Mouse (Mus musculus): Measurements from ENCODE around the gene Ulk2.

The Ulk2 gene

GRCm38 (mm10) chr11:61757151-61757550 lies 97.7 kb downstream of the Ulk2 start:
- no peak for DNase-seq

DNA sequence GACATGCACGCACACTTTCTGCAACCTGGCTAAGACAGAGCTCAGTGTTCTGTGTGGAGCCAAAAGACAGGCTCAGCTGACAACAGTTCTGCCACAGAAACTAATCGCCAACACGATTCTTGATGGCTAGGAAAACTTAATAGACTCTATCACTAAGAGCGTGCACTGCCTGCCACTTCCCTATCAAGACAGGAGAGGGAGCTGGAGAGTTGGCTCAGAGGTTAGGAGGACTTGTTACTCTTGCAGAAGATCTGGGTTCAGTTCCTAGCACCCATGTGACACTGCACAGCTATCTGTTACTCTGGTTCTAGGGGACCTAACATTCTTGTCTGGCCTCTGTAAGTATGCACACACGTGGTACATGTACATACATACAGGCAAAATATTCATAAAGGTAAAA lies 103.3 kb downstream of the Ulk2 start:
- DNase-seq: no peak

GRCm38 (mm10) chr11:61747161-61747560 lies 107.7 kb downstream of the Ulk2 start:
- DNase-seq: no peak

- no peak for DNase-seq
These were observed 109.1 kb downstream of the Ulk2 start for GRCm38 (mm10) chr11:61745781-61746180.

- DNase-seq: no peak
These were observed 110.4 kb downstream of the Ulk2 start for GRCm38 (mm10) chr11:61744460-61744859.

DNA sequence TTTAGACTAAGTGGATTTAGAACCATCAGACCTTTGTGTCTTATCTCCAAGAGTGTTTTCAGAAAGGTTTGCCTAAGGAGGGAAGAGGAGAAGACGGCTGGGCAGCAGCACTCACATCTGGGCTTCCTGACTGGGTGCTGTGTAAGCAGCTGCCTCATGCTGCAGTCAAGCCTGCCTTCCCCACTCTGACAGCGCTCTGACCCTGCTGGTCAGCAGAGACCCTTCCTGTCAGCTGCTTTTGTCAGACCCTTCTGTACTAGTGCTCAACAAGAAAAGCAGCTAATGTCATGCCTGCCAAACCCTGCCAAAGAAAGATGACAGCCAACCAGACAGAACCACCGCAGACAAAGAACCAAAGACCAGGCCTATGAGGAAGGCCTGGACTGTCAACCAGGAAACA lies 111.1 kb downstream of the Ulk2 start:
- DNase-seq: no peak

DNA sequence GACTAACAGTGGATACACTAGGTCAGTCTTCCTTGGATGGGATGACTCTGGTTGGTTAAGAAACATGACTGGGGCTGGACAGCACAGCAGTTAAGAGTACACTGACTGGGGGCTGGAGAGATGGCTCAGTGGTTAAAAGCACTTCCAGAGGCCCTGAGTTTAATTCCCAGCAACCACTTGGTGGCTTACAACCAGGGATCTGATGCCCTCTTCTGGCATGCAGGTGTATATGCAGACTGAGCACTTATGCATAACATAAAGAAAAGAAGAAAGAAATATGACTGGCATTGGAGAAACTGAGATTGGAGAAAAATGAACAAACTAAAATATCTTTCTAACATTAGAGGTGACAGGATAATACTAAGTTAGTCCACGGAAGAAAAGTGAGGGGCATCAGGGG lies 114.4 kb downstream of the Ulk2 start:
- no peak for DNase-seq

DNA sequence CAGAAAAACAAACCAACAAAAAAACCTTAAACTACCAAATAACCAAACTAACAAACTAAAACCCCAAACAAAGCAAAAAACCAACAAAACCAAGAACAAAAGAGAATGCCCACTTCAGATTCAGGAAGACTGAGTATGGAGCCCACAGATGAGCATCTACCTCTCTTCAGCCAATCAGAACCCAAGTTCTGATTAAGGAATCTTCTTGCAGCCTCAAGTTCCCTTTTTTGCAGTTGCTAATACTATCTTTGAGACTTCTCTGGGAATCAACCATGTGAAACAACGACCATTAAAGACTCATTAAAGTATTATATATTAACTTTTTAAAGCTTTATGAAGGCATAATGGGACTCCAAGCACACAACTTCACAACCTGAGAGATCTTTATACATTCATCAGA lies 117.6 kb downstream of the Ulk2 start:
- DNase-seq: no peak

- DNase-seq: no peak
These were observed 122.2 kb downstream of the Ulk2 start for GRCm38 (mm10) chr11:61732672-61733071.

DNA sequence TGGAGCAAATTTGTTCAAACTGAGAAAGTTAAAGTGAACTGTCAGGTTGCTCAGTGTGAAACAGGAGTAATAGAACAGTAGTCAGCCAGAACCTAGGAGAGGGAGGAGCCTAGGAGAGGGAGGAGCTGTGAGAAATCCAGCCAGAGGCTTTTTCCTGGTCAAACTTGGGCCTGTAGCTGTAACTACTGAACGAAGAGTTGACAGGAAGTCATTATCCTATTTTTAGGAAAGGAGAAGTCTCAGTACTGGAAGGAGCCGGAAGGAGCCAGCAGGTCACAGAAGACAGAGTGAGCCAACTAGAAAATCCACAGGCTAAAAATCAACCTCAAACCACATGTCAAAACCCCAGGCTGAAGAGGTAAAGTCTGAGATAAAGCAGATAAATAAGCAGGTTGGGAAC lies 126.8 kb downstream of the Ulk2 start:
- no peak for DNase-seq
